Mouse (Mus musculus) liver, embryonic 11.5 days (tissue): ENCODE measurements around the gene Pdk1. TPM values are rescaled to one million over a fixed set of nuclear protein-coding genes. Genes with fewer than 3 reads are reported as not detected.
A peak's percentile ranks its signal among the peaks of the same experiment; 100 is the strongest.

Experiments
- ATAC-seq: fragments of 200-750 bp; cut with Nextera tagmentation; replicated peaks from 2 replicates; pipeline ENCODE4 v1.8.0; 2017; ENCODE audit warnings: moderate number of reproducible peaks, mild to moderate bottlenecking, moderate TSS enrichment, moderate library complexity; ENCODE audit not compliant: low FRiP score
- DNase-seq: peaks from one replicate; pipeline ENCODE4 v3.0.0-alpha.2; 2017; ENCODE audit warnings: low spot score
- H3K27ac ChIP-seq: fragments of 300-500 bp; sonication (generic); 2 replicates; pipeline ENCODE4 v1.5.1; 2014; ENCODE audit warnings: mild to moderate bottlenecking, low read depth, low read length, control low read depth
- H3K27me3 ChIP-seq: fragments of 300-500 bp; sonication (generic); replicated peaks from 2 replicates; pipeline ENCODE4 v1.6.1; 2014; ENCODE audit warnings: low read length, mixed read lengths; ENCODE audit not compliant: control insufficient read depth, insufficient read depth
- H3K36me3 ChIP-seq: fragments of 300-500 bp; sonication (generic); 2 replicates; pipeline ENCODE4 v1.6.1; 2014; ENCODE audit warnings: mild to moderate bottlenecking, low read length, moderate library complexity, mixed read lengths; ENCODE audit not compliant: control insufficient read depth, insufficient read depth
- H3K4me1 ChIP-seq: fragments of 300-500 bp; sonication (generic); replicated peaks from 2 replicates; pipeline ENCODE4 v1.6.1; 2014; ENCODE audit warnings: low read length, mixed read lengths; ENCODE audit not compliant: control insufficient read depth, insufficient read depth
- H3K4me2 ChIP-seq: fragments of 300-500 bp; sonication (generic); 2 replicates; pipeline ENCODE4 v1.6.1; 2014; ENCODE audit warnings: mild to moderate bottlenecking, control low read depth, moderate library complexity
- H3K4me3 ChIP-seq: fragments of 300-500 bp; sonication (generic); 2 replicates; pipeline ENCODE4 v1.5.1; 2014; ENCODE audit warnings: low read depth, low read length, control low read depth
- H3K9ac ChIP-seq: fragments of 300-500 bp; sonication (generic); 2 replicates; pipeline ENCODE4 v1.6.1; 2014; ENCODE audit warnings: low read depth, low read length, control low read depth
- H3K9me3 ChIP-seq: fragments of 300-500 bp; sonication (generic); 2 replicates; pipeline ENCODE4 v1.6.1; 2016; ENCODE audit warnings: low read length, inconsistent platforms, mixed read lengths; ENCODE audit not compliant: control insufficient read depth
- WGBS: fragments of 180-500 bp; shearing (Covaris S2); extraction: QIAGEN DNeasy Blood & Tissue Kit; methylation state at CpG from one replicate; pipeline ENCODE4 v1.1.7; 2014; 5-methylcytosine and 5-hydroxymethylcytosine counted together
- polyA plus RNA-seq: library from polyadenylated mRNA; unstranded; fragments of >200 nt; fragmentation: Nextera tagmentation; extraction: Ambion mirVana; gene quantifications from 2 replicates; pipeline ENCODE4 v1.2.1, GENCODE M21; 2014

Pdk1 gene
- polyA plus RNA-seq = 133 and 144 TPM in 2 replicates

DNA sequence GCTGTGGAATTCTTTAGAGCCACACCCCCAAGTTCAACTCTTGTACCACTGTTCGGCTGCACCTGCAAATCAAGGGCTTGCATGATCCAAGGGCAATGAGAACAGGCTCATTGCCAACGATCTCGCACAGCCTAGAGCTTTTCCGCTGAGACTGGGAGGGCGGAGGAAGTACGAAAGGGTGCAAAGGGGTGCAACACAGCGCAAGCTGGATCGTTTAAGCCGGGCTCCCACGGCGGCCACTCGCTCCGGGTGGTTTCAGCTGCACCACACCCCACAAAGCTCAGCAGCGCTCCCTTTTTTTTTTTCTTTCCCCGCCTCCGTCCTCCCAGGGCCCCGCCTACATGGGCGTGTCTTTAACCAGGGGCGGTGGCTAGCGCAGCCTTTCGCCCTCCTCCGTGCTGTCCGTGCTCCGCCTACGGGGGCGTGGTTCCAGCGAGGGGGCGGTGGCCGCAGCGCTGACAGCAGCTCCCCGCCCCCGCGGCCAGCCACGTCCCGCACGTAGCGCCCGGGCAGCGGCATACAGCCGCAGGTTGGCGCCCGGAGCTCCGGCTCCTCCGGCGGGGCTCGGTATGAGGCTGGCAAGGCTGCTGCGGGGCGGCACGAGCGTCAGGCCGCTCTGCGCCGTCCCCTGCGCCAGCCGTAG lies at the start of gene Pdk1:
Gene Pdk1, plus strand, starts transcription at position 424 of the 643 bp plus-strand sequence.
- peak within 1 kb of the TSS; percentile 93 for H3K4me2 ChIP-seq
- no peaks in the 10 kb centered on the region for H3K27me3 ChIP-seq
- H3K36me3 ChIP-seq = peaks cover 8% of the 10 kb centered on the region; the same call in 1 of the 2 replicates
- peak within 1 kb of the TSS; percentile 95 for H3K9ac ChIP-seq
- ATAC-seq = peak; percentile 94
- DNase-seq = peak; percentile 100
- 0% methylated on average over 55 of the region's 55 CpGs for WGBS
- H3K4me1 ChIP-seq = peaks cover 28% of the 10 kb centered on the region
- peak within 1 kb of the TSS; percentile 88 for H3K4me3 ChIP-seq
- peak within 1 kb of the TSS; percentile 98 for H3K27ac ChIP-seq
- no peaks in the 10 kb centered on the region for H3K9me3 ChIP-seq

DNA sequence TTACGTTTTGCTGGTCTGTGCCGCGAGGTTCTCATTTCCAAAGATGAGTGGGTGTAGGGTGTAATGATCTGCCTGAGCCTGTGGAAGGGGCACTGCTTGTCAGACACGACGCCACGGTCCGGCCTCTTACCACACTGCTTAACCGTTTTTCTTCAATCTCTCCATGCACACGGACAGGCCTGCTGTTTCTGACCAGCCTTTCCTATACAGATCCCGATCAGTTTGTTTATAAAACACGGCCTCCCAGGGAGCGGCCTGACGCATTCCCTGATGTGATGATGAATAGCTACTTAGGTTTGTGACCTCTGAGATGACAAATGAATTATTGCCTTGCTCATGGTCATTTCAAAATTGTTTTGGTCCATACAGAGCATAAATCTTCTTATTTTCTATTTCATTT lies 48.9 kb upstream of the Pdk1 start:
- no peak for ATAC-seq

DNA sequence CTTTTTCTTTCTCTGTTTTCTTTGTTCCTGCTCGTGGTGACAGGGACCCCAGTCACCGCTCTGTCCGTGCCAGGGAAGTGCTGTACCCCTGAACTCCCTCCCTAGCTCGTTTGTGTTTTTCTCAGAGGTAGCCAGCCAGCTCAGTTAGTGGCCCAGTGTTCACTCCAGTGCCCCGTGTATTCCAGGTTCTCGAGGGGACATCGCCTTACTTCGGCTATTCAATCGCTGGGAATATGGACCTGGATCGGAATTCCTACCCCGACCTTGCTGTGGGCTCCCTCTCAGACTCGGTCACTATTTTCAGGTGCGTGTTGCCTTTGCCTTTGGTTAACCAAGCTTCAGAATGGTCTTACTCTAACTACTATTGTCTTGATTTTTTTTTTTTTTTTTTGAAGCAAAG lies 45.3 kb upstream of the Pdk1 start:
- no peak overlapping the region for H3K27ac ChIP-seq
- 86% methylated on average over 13 of the region's 13 CpGs for WGBS
- no peaks in the 10 kb centered on the region for H3K4me1 ChIP-seq
- H3K4me3 ChIP-seq = no peak overlapping the region
- DNase-seq = no peak
- no peak for ATAC-seq
- no peak overlapping the region for H3K9ac ChIP-seq
- H3K9me3 ChIP-seq = no peaks in the 10 kb centered on the region
- no peaks in the 10 kb centered on the region for H3K27me3 ChIP-seq
- no peak overlapping the region for H3K4me2 ChIP-seq
- no peaks in the 10 kb centered on the region for H3K36me3 ChIP-seq

More for the DNA sequence above, 48.9 kb upstream of the Pdk1 start:
- H3K27me3 ChIP-seq = no peaks in the 10 kb centered on the region
- H3K4me3 ChIP-seq = no peak overlapping the region
- H3K27ac ChIP-seq = no peak overlapping the region
- no peak overlapping the region for H3K4me2 ChIP-seq
- H3K36me3 ChIP-seq = no peaks in the 10 kb centered on the region
- no peaks in the 10 kb centered on the region for H3K9me3 ChIP-seq
- DNase-seq = no peak
- no peaks in the 10 kb centered on the region for H3K4me1 ChIP-seq
- H3K9ac ChIP-seq = no peak overlapping the region
- 79% methylated on average over 13 of the region's 13 CpGs for WGBS

DNA sequence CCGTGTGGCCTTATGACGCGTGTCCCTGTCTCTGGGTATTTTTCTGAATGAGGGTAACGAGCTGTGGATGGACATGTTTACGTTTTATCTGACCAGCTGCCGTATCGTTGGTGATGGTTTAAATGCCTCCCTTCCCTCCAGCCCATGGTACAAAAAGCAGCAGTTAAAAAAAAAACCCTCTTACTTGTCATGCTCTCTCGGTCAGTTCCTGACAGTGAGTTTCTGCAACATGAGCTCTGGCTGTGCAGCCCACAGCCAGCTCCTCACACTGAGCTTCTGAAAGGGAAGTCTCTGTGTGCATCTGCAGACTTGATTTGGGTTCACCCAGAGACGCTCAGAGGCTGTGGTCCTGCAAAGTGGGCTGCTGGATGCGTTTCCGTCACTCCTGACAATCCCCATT lies 44.1 kb upstream of the Pdk1 start:
- no peak overlapping the region for H3K4me2 ChIP-seq
- ATAC-seq = no peak
- H3K27ac ChIP-seq = no peak overlapping the region
- H3K36me3 ChIP-seq = no peaks in the 10 kb centered on the region
- DNase-seq = no peak
- H3K9me3 ChIP-seq = no peaks in the 10 kb centered on the region
- no peak overlapping the region for H3K4me3 ChIP-seq
- 77% methylated on average over 11 of the region's 11 CpGs for WGBS
- H3K27me3 ChIP-seq = no peaks in the 10 kb centered on the region
- no peaks in the 10 kb centered on the region for H3K4me1 ChIP-seq
- H3K9ac ChIP-seq = no peak overlapping the region

DNA sequence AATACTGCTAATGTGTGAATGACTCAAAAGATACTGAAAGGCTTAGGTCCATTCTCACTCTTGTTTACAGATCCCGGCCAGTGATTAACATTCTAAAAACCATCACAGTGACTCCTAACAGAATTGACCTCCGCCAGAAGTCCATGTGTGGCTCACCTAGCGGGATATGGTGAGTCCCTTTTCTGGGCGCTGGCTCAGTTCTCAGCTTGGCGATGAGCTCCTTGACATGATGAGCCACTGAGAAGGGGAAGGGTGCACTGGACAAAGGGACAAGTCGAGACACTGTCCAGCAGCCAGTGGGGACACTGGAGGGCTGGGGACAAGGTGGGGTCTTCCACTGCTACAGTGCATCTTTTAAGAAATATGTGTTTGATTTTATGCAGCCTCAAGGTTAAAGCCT lies 39.4 kb upstream of the Pdk1 start:
- Histone ChIP-seq H3K27me3 (no peaks in the 10 kb centered on the region), H3K4me1 (no peaks in the 10 kb centered on the region), H3K36me3 (no peaks in the 10 kb centered on the region), H3K4me2 (no peak overlapping the region), H3K4me3 (no peak overlapping the region), H3K9ac (no peak overlapping the region), H3K9me3 (no peaks in the 10 kb centered on the region), H3K27ac (no peak overlapping the region)
- DNase-seq (no peak), ATAC-seq (no peak)
- 76% methylated on average over 6 of the region's 6 CpGs for WGBS

DNA sequence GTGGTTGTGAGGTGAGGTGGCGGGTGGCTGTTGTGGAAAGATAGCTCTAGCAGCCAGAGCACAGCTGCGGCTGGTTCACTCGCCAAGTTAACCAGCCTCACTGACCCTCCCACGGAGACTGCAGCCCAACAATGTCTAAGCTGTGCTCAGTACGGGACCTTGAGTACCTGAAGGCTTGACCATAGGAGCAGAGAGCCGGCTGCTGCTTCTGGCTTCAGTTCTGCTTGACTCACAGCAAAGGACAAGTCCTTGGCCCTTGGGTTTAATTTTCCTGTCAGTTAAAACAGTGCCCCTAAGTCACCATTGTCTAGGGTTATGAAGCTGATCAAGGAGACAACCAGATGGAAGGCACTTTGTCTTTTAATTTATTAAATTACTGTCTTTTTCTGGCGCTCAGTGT lies 38.7 kb upstream of the Pdk1 start:
- Histone ChIP-seq H3K4me3 (no peak overlapping the region), H3K4me2 (no peak overlapping the region), H3K36me3 (no peaks in the 10 kb centered on the region), H3K9me3 (no peaks in the 10 kb centered on the region), H3K4me1 (no peaks in the 10 kb centered on the region), H3K9ac (no peak overlapping the region), H3K27me3 (no peaks in the 10 kb centered on the region), H3K27ac (no peak overlapping the region)
- DNase-seq (no peak), ATAC-seq (no peak)
- 79% methylated on average over 7 of the region's 7 CpGs for WGBS

DNA sequence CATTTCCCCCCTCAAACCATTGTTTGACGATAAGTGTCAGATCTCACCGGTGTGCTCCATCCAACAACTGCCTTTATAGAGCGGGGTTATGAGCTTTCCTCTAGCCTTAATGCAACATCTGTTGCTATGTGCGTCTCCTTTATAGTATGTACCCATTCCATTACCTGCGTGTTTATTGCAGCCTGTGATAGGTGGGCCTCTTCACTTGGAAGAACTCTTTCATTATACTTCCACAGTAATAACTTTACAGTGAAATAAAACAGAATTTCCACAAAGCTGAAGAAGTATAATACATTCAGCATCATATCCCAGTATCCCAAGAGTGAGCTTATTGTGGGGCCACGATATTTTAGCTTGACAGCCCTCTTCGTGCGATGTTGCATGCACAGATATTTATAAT lies 37.5 kb upstream of the Pdk1 start:
- Histone ChIP-seq H3K27ac (no peak overlapping the region), H3K4me2 (no peak overlapping the region), H3K36me3 (no peaks in the 10 kb centered on the region), H3K9me3 (no peaks in the 10 kb centered on the region), H3K27me3 (no peaks in the 10 kb centered on the region), H3K4me3 (no peak overlapping the region), H3K9ac (no peak overlapping the region), H3K4me1 (no peaks in the 10 kb centered on the region)
- 88% methylated on average over 8 of the region's 8 CpGs for WGBS
- DNase-seq (no peak), ATAC-seq (no peak)

DNA sequence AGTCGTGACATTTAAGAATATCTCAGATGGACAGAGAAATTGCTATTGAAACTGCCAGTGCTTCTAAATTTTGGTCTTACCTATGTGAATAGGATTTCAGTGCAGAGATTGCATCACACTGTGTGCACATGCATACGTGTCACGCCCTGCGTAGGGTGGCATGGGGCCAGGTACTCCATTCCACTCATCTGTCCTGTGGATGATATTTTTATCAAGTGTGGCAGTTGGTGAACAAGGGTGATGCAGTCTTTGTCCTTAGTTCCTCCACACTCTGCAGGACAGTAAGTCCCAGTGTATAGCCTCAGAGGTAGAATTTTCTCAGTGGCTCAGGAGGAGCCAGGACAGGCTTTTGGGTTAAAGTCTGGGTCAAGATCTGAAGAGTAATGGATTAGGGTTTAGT lies 36.8 kb upstream of the Pdk1 start:
- WGBS = 87% methylated on average over 4 of the region's 4 CpGs
- H3K27ac ChIP-seq = no peak overlapping the region
- H3K4me2 ChIP-seq = no peak overlapping the region
- H3K27me3 ChIP-seq = no peaks in the 10 kb centered on the region
- DNase-seq (no peak), ATAC-seq (no peak)
- H3K4me1 ChIP-seq = no peaks in the 10 kb centered on the region
- no peaks in the 10 kb centered on the region for H3K36me3 ChIP-seq
- no peaks in the 10 kb centered on the region for H3K9me3 ChIP-seq
- H3K9ac ChIP-seq = no peak overlapping the region
- no peak overlapping the region for H3K4me3 ChIP-seq

DNA sequence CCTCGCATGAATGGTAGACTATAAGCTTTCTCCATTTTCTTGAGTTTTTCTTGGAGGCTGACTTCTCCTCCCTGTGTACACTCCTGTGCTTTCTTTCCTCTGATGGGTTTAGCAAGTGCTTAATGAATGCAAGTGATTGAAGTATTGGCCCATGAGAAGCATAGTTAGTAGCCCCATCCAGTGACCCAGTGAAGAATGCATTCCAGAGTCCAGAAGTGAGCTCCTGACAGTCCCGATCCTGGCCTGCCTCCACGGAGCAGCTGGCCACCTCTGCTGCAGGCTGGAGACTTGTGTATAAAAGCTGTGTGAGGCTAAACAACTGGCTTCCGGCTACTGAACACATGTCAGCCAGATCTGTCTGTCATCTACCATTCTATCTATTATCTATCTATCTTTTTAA lies 35.8 kb upstream of the Pdk1 start:
- Histone ChIP-seq H3K27me3 (no peaks in the 10 kb centered on the region), H3K4me1 (no peaks in the 10 kb centered on the region), H3K9ac (no peak overlapping the region), H3K9me3 (no peaks in the 10 kb centered on the region), H3K4me2 (no peak overlapping the region), H3K4me3 (no peak overlapping the region), H3K36me3 (no peaks in the 10 kb centered on the region), H3K27ac (no peak overlapping the region)
- ATAC-seq (no peak), DNase-seq (no peak)
- WGBS = 84% methylated on average over 4 of the region's 4 CpGs
